Mouse (Mus musculus) MEL (cell line): ENCODE data around the gene Ano3. TPM values are rescaled to one million over a fixed set of nuclear protein-coding genes. Genes with fewer than 3 reads are reported as not detected.

ENCODE experiments used
- DNase-seq: peaks from one replicate; pipeline ENCODE4 v3.0.0; 2011; ENCODE audit warnings: low read depth, low spot score
- H3K27ac ChIP-seq: 2 replicates; pipeline ENCODE4 v1.5.1; 2012; ENCODE audit warnings: low read depth, mild to moderate bottlenecking, control low read depth, low read length, moderate library complexity; ENCODE audit not compliant: control insufficient read depth
- H3K27me3 ChIP-seq, 2 experiments: fragments of 150-350 bp in 1 of 2; sonication (generic) in 1 of 2; 2 replicates each; pipeline ENCODE4 v1.6.1; 2012; ENCODE audit warnings: low read length in 2 of 2, mild to moderate bottlenecking in 2 of 2, improper control_type of control experiment in 1 of 2, moderate library complexity in 1 of 2; ENCODE audit not compliant: insufficient read depth in 2 of 2, control insufficient read depth in 1 of 2
- H3K36me3 ChIP-seq, 2 experiments: 2 replicates each; pipeline ENCODE4 v1.6.1; 2012 to 2014; ENCODE audit warnings: low read length in 2 of 2, improper control_type of control experiment in 1 of 2, inconsistent platforms in 1 of 2, mild to moderate bottlenecking in 1 of 2; ENCODE audit not compliant: insufficient read depth in 2 of 2, control insufficient read depth in 1 of 2
- H3K4me1 ChIP-seq, 2 experiments: fragments of 150-350 bp in 1 of 2; sonication (generic) in 1 of 2; 2 replicates each; pipeline ENCODE4 v1.6.1; 2012; ENCODE audit warnings: low read length in 2 of 2, improper control_type of control experiment in 1 of 2, mild to moderate bottlenecking in 1 of 2; ENCODE audit not compliant: insufficient read depth in 2 of 2, control insufficient read depth in 1 of 2
- H3K4me3 ChIP-seq, 2 experiments: fragments of 150-350 bp in 1 of 2; sonication (generic) in 1 of 2; 2 replicates each; pipeline ENCODE4 v1.5.1; 2012; ENCODE audit warnings: low read depth in 2 of 2, low read length in 2 of 2, mild to moderate bottlenecking in 2 of 2, moderate library complexity in 2 of 2, control low read depth in 1 of 2, improper control_type of control experiment in 1 of 2; ENCODE audit not compliant: control insufficient read depth in 1 of 2, insufficient read depth in 1 of 2
- H3K79me2 ChIP-seq: 2 replicates; pipeline ENCODE4 v1.6.1; 2012; ENCODE audit warnings: mild to moderate bottlenecking, low read length, moderate library complexity; ENCODE audit not compliant: control insufficient read depth, poor library complexity, insufficient read depth
- H3K9ac ChIP-seq: 2 replicates; pipeline ENCODE4 v1.6.1; 2012; ENCODE audit warnings: low read depth, mild to moderate bottlenecking, control low read depth, low read length, moderate library complexity; ENCODE audit not compliant: control insufficient read depth, poor library complexity, severe bottlenecking
- H3K9me3 ChIP-seq: fragments of 150-350 bp; sonication (generic); replicated peaks from 2 replicates; pipeline ENCODE4 v1.6.1; 2012; ENCODE audit warnings: mild to moderate bottlenecking, low read length, improper control_type of control experiment, moderate library complexity; ENCODE audit not compliant: insufficient read depth
- BHLHE40 ChIP-seq: IDR thresholded peaks from 2 replicates; pipeline ENCODE4 v1.6.1; 2012; ENCODE audit warnings: low read depth, mild to moderate bottlenecking, inconsistent platforms, low read length, improper control_type of control experiment, borderline replicate concordance
- CHD1 ChIP-seq: IDR thresholded peaks from 2 replicates; pipeline ENCODE4 v1.6.1; 2012; ENCODE audit warnings: low read depth, mild to moderate bottlenecking, inconsistent platforms, low read length, improper control_type of control experiment
- CHD2 ChIP-seq: IDR thresholded peaks from 2 replicates; pipeline ENCODE4 v1.6.1; 2011; ENCODE audit warnings: low read length, improper control_type of control experiment
- CTCF ChIP-seq, 3 experiments: IDR thresholded peaks in 2 of 3; conservative IDR thresholded peaks in 1 of 3; 2 replicates each; pipeline ENCODE4 v1.5.1; 2011 to 2012; ENCODE audit warnings: low read length in 3 of 3, low read depth in 2 of 3, mild to moderate bottlenecking in 2 of 3, improper control_type of control experiment in 1 of 3, inconsistent platforms in 1 of 3, mixed read lengths in 1 of 3, moderate library complexity in 1 of 3; ENCODE audit not compliant: control insufficient read depth in 1 of 3, insufficient read depth in 1 of 3, poor library complexity in 1 of 3, severe bottlenecking in 1 of 3
- E2F4 ChIP-seq: IDR thresholded peaks from 2 replicates; pipeline ENCODE4 v1.6.1; 2011; ENCODE audit warnings: low read depth, low read length, improper control_type of control experiment, borderline replicate concordance
- EP300 ChIP-seq, 2 experiments: IDR thresholded peaks; 2 replicates each; pipeline ENCODE4 v1.6.1; 2011; ENCODE audit warnings: improper control_type of control experiment in 2 of 2, low read length in 2 of 2, low read depth in 1 of 2, mild to moderate bottlenecking in 1 of 2
- ETS1 ChIP-seq: IDR thresholded peaks from 2 replicates; pipeline ENCODE4 v1.6.1; 2012; ENCODE audit warnings: low read depth, mild to moderate bottlenecking, inconsistent platforms, low read length, improper control_type of control experiment, moderate library complexity
- GATA1 ChIP-seq: IDR thresholded peaks from 2 replicates; pipeline ENCODE4 v1.6.1; 2011; ENCODE audit warnings: low read depth, low read length, improper control_type of control experiment
- JUND ChIP-seq: IDR thresholded peaks from 2 replicates; pipeline ENCODE4 v1.6.1; 2011; ENCODE audit warnings: low read depth, mild to moderate bottlenecking, improper control_type of control experiment, low read length
- MAFK ChIP-seq: IDR thresholded peaks from 2 replicates; pipeline ENCODE4 v1.6.1; 2011; ENCODE audit warnings: low read depth, mild to moderate bottlenecking, low read length, improper control_type of control experiment, borderline replicate concordance
- MAX ChIP-seq: IDR thresholded peaks from 2 replicates; pipeline ENCODE4 v1.6.1; 2011; ENCODE audit warnings: low read length, improper control_type of control experiment
- MAZ ChIP-seq: IDR thresholded peaks from 2 replicates; pipeline ENCODE4 v1.6.1; 2012; ENCODE audit warnings: low read depth, mild to moderate bottlenecking, inconsistent platforms, low read length, improper control_type of control experiment
- MXI1 ChIP-seq: IDR thresholded peaks from 2 replicates; pipeline ENCODE4 v1.6.1; 2011; ENCODE audit warnings: mild to moderate bottlenecking, low read depth, low read length, improper control_type of control experiment
- NELFE ChIP-seq: IDR thresholded peaks from 2 replicates; pipeline ENCODE4 v1.6.1; 2011; ENCODE audit warnings: low read depth, low read length, improper control_type of control experiment
- POLR2AphosphoS2 ChIP-seq: IDR thresholded peaks from 2 replicates; pipeline ENCODE4 v1.6.1; 2011; ENCODE audit warnings: low read length, improper control_type of control experiment
- POLR2AphosphoS5 ChIP-seq: IDR thresholded peaks from 2 replicates; pipeline ENCODE4 v1.6.1; 2012; ENCODE audit warnings: low read depth, borderline replicate concordance, mild to moderate bottlenecking, inconsistent platforms, low read length, moderate library complexity, mixed read lengths
- RAD21 ChIP-seq: IDR thresholded peaks from 2 replicates; pipeline ENCODE4 v1.6.1; 2011; ENCODE audit warnings: mild to moderate bottlenecking, low read depth, low read length, improper control_type of control experiment
- SIN3A ChIP-seq: IDR thresholded peaks from 2 replicates; pipeline ENCODE4 v1.6.1; 2012; ENCODE audit warnings: low read length, improper control_type of control experiment, inconsistent platforms
- SMC3 ChIP-seq: IDR thresholded peaks from 2 replicates; pipeline ENCODE4 v1.6.1; 2011; ENCODE audit warnings: low read depth, low read length, improper control_type of control experiment
- TAL1 ChIP-seq: IDR thresholded peaks from 2 replicates; pipeline ENCODE4 v1.6.1; 2012; ENCODE audit warnings: mild to moderate bottlenecking, inconsistent platforms, low read length, moderate library complexity, mixed read lengths
- TCF12 ChIP-seq: IDR thresholded peaks from 2 replicates; pipeline ENCODE4 v1.6.1; 2014; ENCODE audit warnings: low read depth, mild to moderate bottlenecking, inconsistent platforms, low read length, improper control_type of control experiment, moderate library complexity
- UBTF ChIP-seq: IDR thresholded peaks from 2 replicates; pipeline ENCODE4 v1.6.1; 2012; ENCODE audit warnings: low read depth, mild to moderate bottlenecking, inconsistent platforms, low read length, improper control_type of control experiment, moderate library complexity, borderline replicate concordance; ENCODE audit not compliant: insufficient read depth
- USF1 ChIP-seq: IDR thresholded peaks from 2 replicates; pipeline ENCODE4 v1.6.1; 2014; ENCODE audit warnings: low read depth, mild to moderate bottlenecking, inconsistent platforms, low read length, improper control_type of control experiment, moderate library complexity
- USF2 ChIP-seq, 2 experiments: IDR thresholded peaks; 2 replicates each; pipeline ENCODE4 v1.6.1; 2011 to 2012; ENCODE audit warnings: improper control_type of control experiment in 2 of 2, low read length in 2 of 2, borderline replicate concordance in 1 of 2, inconsistent platforms in 1 of 2, low read depth in 1 of 2, mild to moderate bottlenecking in 1 of 2; ENCODE audit not compliant: insufficient read depth in 1 of 2
- ZC3H11A ChIP-seq: IDR thresholded peaks from 2 replicates; pipeline ENCODE4 v1.6.1; 2012; ENCODE audit warnings: low read depth, mild to moderate bottlenecking, inconsistent platforms, low read length, improper control_type of control experiment
- ZKSCAN1 ChIP-seq: IDR thresholded peaks from 2 replicates; pipeline ENCODE4 v1.6.1; 2012; ENCODE audit warnings: low read depth, mild to moderate bottlenecking, inconsistent platforms, low read length, improper control_type of control experiment, moderate library complexity
- ZMIZ1 ChIP-seq: IDR thresholded peaks from 2 replicates; pipeline ENCODE4 v1.6.1; 2012; ENCODE audit warnings: low read depth, mild to moderate bottlenecking, inconsistent platforms, low read length, improper control_type of control experiment, moderate library complexity
- ZNF384 ChIP-seq: IDR thresholded peaks from 2 replicates; pipeline ENCODE4 v1.6.1; 2012; ENCODE audit warnings: low read depth, mild to moderate bottlenecking, inconsistent platforms, low read length, improper control_type of control experiment
- polyA plus RNA-seq, 2 experiments: library from polyadenylated mRNA; stranded (reverse) in 1 of 2; unstranded in 1 of 2; fragments of >175 nt in 1 of 2; fragments of >200 nt in 1 of 2; gene quantifications; 2 replicates each; pipeline versions ENCODE4 v1.2.1 to v1.2.4; 2012; ENCODE audit warnings: low replicate concordance in 2 of 2, low read depth in 1 of 2; ENCODE audit not compliant: insufficient read length in 2 of 2, insufficient read depth in 1 of 2, missing spikeins in 1 of 2
- total RNA-seq: library from RNA; depleted of rRNA; stranded (reverse); fragments of 300-350 nt; gene quantifications from 2 replicates; pipeline ENCODE4 v1.2.3, GENCODE M21; 2012

Gene Ano3
- total and polyA plus RNA-seq, 3 experiments: not detected

- no peaks in the 10 kb centered on the region for H3K36me3 ChIP-seq
- no peak overlapping the region for H3K27ac ChIP-seq
- no peaks in the 10 kb centered on the region for H3K4me1 ChIP-seq
- H3K9ac ChIP-seq: no peak overlapping the region
- no peaks in the 10 kb centered on the region for H3K27me3 ChIP-seq
- H3K4me3 ChIP-seq: no peak overlapping the region
- H3K9me3 ChIP-seq: no peaks in the 10 kb centered on the region
- H3K79me2 ChIP-seq: no peaks in the 10 kb centered on the region
- no peak for DNase-seq
- TF ChIP-seq CHD2 (no peak), EP300 (IDR thresholded peaks at IDR 0.05; ENCODE audit: low read depth in 1 of 2, low read length in 2 of 2) (no peak), CTCF (IDR thresholded peaks at IDR 0.05 in 2 of 3, conservative IDR thresholded peaks at IDR 0.05 in 1 of 3; ENCODE audit: control insufficient read depth in 1 of 3, insufficient read depth in 1 of 3, low read depth in 2 of 3, low read length in 3 of 3, poor library complexity in 1 of 3, severe bottlenecking in 1 of 3) (no peak), ZNF384 (no peak), MAFK (no peak), ZKSCAN1 (no peak), SMC3 (no peak), POLR2AphosphoS2 (no peak), MAX (no peak), USF1 (no peak), USF2 (IDR thresholded peaks at IDR 0.05; ENCODE audit: borderline replicate concordance in 1 of 2, insufficient read depth in 1 of 2, low read depth in 1 of 2, low read length in 2 of 2) (no peak), SIN3A (no peak), TAL1 (no peak), MAZ (no peak), UBTF (no peak), E2F4 (no peak), RAD21 (no peak), ZC3H11A (no peak), JUND (no peak), MXI1 (no peak)
- TF ChIP-seq, all 39 proteins: peak for 0
Observed at GRCm38 (mm10) chr2:110806302-110807093, 144.2 kb downstream of the Ano3 start.

DNA sequence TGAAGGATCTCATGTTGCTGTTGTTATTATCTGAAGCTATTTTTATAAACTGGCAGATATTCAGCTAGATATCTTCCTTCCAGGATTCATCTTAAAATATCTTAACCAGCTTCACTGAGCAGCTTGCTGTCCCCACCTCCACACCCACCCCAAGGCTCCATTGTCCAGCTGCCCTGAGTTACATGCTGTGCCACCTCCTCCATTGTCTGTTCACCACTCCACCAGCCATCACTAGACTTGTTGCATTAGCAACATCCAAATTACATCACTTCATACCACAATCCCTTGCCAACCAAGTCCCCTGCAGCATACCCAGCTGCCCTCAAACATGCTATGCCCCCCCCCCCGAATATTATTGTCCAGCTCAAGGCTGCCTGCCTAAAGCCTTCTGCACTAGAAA lies 154.8 kb downstream of the Ano3 start:
- no peak for DNase-seq
- no peaks in the 10 kb centered on the region for H3K79me2 ChIP-seq
- H3K4me1 ChIP-seq: no peaks in the 10 kb centered on the region
- H3K36me3 ChIP-seq: no peaks in the 10 kb centered on the region
- TF ChIP-seq SMC3: no peak
- TF ChIP-seq POLR2AphosphoS2: no peak
- no peak for TF ChIP-seq CHD1
- no peak for TF ChIP-seq POLR2AphosphoS5
- TF ChIP-seq USF1: no peak
- TF ChIP-seq GATA1: no peak
- no peak for TF ChIP-seq NELFE
- no peak for TF ChIP-seq CTCF (IDR thresholded peaks at IDR 0.05 in 2 of 3, conservative IDR thresholded peaks at IDR 0.05 in 1 of 3; ENCODE audit: control insufficient read depth in 1 of 3, insufficient read depth in 1 of 3, low read depth in 2 of 3, low read length in 3 of 3, poor library complexity in 1 of 3, severe bottlenecking in 1 of 3)
- TF ChIP-seq ZMIZ1: no peak
- no peak for TF ChIP-seq ETS1
- no peak for TF ChIP-seq BHLHE40
- TF ChIP-seq UBTF: no peak
- TF ChIP-seq TCF12: no peak
- TF ChIP-seq, all 39 proteins: peak for 0
- H3K9ac ChIP-seq: no peak overlapping the region
- H3K4me3 ChIP-seq: no peak overlapping the region
- no peak overlapping the region for H3K27ac ChIP-seq
- H3K9me3 ChIP-seq: no peaks in the 10 kb centered on the region
- no peaks in the 10 kb centered on the region for H3K27me3 ChIP-seq
